ENCODE assay signal across 9 mouse cellular contexts in the genomic region with DNA sequence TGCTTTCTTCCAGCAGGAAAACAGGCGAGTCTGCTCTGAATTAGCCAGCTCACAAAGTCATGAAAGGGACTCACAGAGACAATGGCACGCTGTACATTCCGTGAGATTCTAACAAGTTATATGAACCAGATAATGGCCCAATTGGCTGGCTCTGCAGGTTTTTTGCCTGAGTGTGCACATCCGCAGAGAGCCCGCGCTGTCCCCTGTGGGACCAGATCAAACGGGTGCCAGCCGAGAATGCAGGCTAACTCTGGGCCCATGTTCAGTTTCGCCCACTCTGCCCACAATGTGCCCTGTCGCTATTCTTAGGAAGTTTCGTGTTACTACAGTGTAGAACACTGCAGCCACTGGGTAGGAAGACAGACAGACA.
DNase-seq lines count a peak whose midpoint lies in the region; ATAC-seq and TF ChIP-seq lines count a peak whose summit lies in the region.
"Had no signal": no experiment of that assay in that cellular context is flagged by ENCODE, and none has a peak within 500 bp of the region (broad histone marks: within the 10 kb centered on the region; RNA-seq: fewer than 3 reads in every experiment).

No protein-coding gene starts in this region.

- TF ChIP-seq RAD21 in CH12.LX (IDR thresholded peaks at IDR 0.05; ENCODE audit: low read depth, low read length): no peak; the same call in 1 of the 2 replicates

- TF ChIP-seq POLR2A in CH12.LX (IDR thresholded peaks at IDR 0.05; ENCODE audit: low read depth, low read length): no peak

- H3K4me3 ChIP-seq in heart, embryonic 15.5 days: no peak overlapping the region
- peak overlapping the region in 1 of 3 experiments; percentile 15 for H3K4me3 ChIP-seq in CH12.LX (replicated peaks in 1 of 3; ENCODE audit: low read depth in 2 of 3, low read length in 2 of 3, poor library complexity in 1 of 3)
- H3K4me3 ChIP-seq in hindbrain, embryonic 10.5 days: peak overlapping the region; percentile 18; the same call in 1 of the 2 replicates
- H3K4me3 ChIP-seq in midbrain, embryonic 14.5 days (replicated peaks; ENCODE audit: low read depth, low read length): no peak overlapping the region

- no peak for ATAC-seq in heart, embryonic 15.5 days (replicated peaks; ENCODE audit: insufficient number of reproducible peaks, insufficient read depth, low FRiP score, low read depth)
- ATAC-seq in midbrain, embryonic 14.5 days (ENCODE audit: low FRiP score, low TSS enrichment): no peak
- no peak for ATAC-seq in granulocyte monocyte progenitor cell, adult 5-6 weeks (replicated peaks; ENCODE audit: poor library complexity, severe bottlenecking)

- H3K79me2 ChIP-seq in CH12.LX (replicated peaks; ENCODE audit: control insufficient read depth, extremely low read depth, insufficient read depth, poor library complexity, severe bottlenecking): peaks cover 52% of the 10 kb centered on the region

- in situ Hi-C loops in CH12.LX (cut with MboI; ENCODE audit: low pct_ligation_motif_present, low pct_unique_long_range_greater_than_20kb, low sequenced_read_pairs): loop anchor here (5.0 kb wide), 1 partner anchor 144 kb away; no protein-coding TSS in a partner anchor

- peak overlapping the region; percentile 24; the same call in 1 of the 2 replicates for H3K27ac ChIP-seq in heart, embryonic 15.5 days
- H3K27ac ChIP-seq in CH12.LX (ENCODE audit: insufficient read depth, low read depth): peak overlapping the region; percentile 89
- H3K27ac ChIP-seq in hindbrain, embryonic 10.5 days: peak overlapping the region; percentile 87
- peak overlapping the region; percentile 71 for H3K27ac ChIP-seq in midbrain, embryonic 14.5 days (replicated peaks; ENCODE audit: low read depth, low read length)

- intact Hi-C loops in heart, postnatal 36 days (cut with DNase I): loop anchor here (10.0 kb wide), 1 partner anchor 577 kb away; no protein-coding TSS in a partner anchor

- peaks cover 4% of the 10 kb centered on the region for H3K4me1 ChIP-seq in heart, embryonic 15.5 days (replicated peaks)
- H3K4me1 ChIP-seq in CH12.LX (ENCODE audit: control insufficient read depth in 1 of 2, insufficient read depth in 2 of 2): peaks cover 32 to 96% of the 10 kb centered on the region in 2 experiments
- H3K4me1 ChIP-seq in hindbrain, embryonic 10.5 days (replicated peaks): peaks cover 60% of the 10 kb centered on the region
- H3K4me1 ChIP-seq in midbrain, embryonic 14.5 days (ENCODE audit: control insufficient read depth, insufficient read depth, low read length): peaks cover 32% of the 10 kb centered on the region

- no peaks in the 10 kb centered on the region for H3K9me3 ChIP-seq in heart, embryonic 15.5 days (replicated peaks)
- no peaks in the 10 kb centered on the region for H3K9me3 ChIP-seq in CH12.LX (replicated peaks; ENCODE audit: low read length)
- H3K9me3 ChIP-seq in hindbrain, embryonic 10.5 days: no peaks in the 10 kb centered on the region
- H3K9me3 ChIP-seq in midbrain, embryonic 14.5 days (ENCODE audit: control insufficient read depth, low read length): no peaks in the 10 kb centered on the region

- H3K9ac ChIP-seq in heart, embryonic 15.5 days: no peak overlapping the region
- H3K9ac ChIP-seq in CH12.LX (ENCODE audit: insufficient read depth, low read depth): 0 out of 2 replicates have a peak overlapping the region, but pooled peaks have one; percentile 20
- no peak overlapping the region for H3K9ac ChIP-seq in midbrain, embryonic 14.5 days (replicated peaks; ENCODE audit: low read length)

- dilution Hi-C loops in CH12.LX (cut with MboI; ENCODE audit: extremely low pct_ligation_motif_present, extremely low pct_unique_long_range_greater_than_20kb, low sequenced_read_pairs): no loop called here

- H3K4me2 ChIP-seq in heart, embryonic 15.5 days: no peak overlapping the region
- H3K4me2 ChIP-seq in CH12.LX (ENCODE audit: insufficient read depth, low read depth, poor library complexity, severe bottlenecking): peak overlapping the region; percentile 53
- peak overlapping the region; percentile 33 for H3K4me2 ChIP-seq in midbrain, embryonic 14.5 days (ENCODE audit: low read length)

- TF ChIP-seq EP300 in CH12.LX (IDR thresholded peaks at IDR 0.05; ENCODE audit: low read length): peak; percentile 63; the same call in 1 of the 2 replicates

- TF ChIP-seq CTCF in CH12.LX (conservative IDR thresholded peaks at IDR 0.05 in 1 of 2, IDR thresholded peaks at IDR 0.05 in 1 of 2; ENCODE audit: low read depth in 2 of 2, low read length in 2 of 2): no peak

- H3K36me3 ChIP-seq in heart, embryonic 15.5 days: no peaks in the 10 kb centered on the region
- H3K36me3 ChIP-seq in CH12.LX (replicated peaks in 1 of 2; ENCODE audit: control insufficient read depth in 1 of 2, insufficient read depth in 1 of 2, low read length in 1 of 2): peaks cover 3 to 48% of the 10 kb centered on the region in 2 experiments
- H3K36me3 ChIP-seq in hindbrain, embryonic 10.5 days: no peaks in the 10 kb centered on the region
- H3K36me3 ChIP-seq in midbrain, embryonic 14.5 days (ENCODE audit: control insufficient read depth, insufficient read depth, low read length): no peaks in the 10 kb centered on the region

- no peak for DNase-seq in heart, postnatal 36 days
- DNase-seq in CH12.LX (ENCODE audit: extremely low read depth): peak; percentile 52
- no peak for DNase-seq in hindbrain, embryonic 10.5 days (ENCODE audit: low spot score)
- DNase-seq in midbrain, embryonic 14.5 days: no peak
- DNase-seq in embryo, embryonic 9.5 days (ENCODE audit: extremely low spot score): no peak
- no peak for DNase-seq in thymus, postnatal 14 days
- DNase-seq: heart, postnatal 4 days had no signal

- H3K27me3 ChIP-seq in heart, embryonic 15.5 days: peaks cover 38% of the 10 kb centered on the region
- no peaks in the 10 kb centered on the region for H3K27me3 ChIP-seq in CH12.LX (replicated peaks)
- no peaks in the 10 kb centered on the region for H3K27me3 ChIP-seq in hindbrain, embryonic 10.5 days (ENCODE audit: insufficient read depth, poor library complexity, severe bottlenecking)
- H3K27me3 ChIP-seq in midbrain, embryonic 14.5 days (ENCODE audit: control insufficient read depth, insufficient read depth, low read length): no peaks in the 10 kb centered on the region

- 83% methylated on average over 11 of the region's 11 CpGs for WGBS in heart, embryonic 15.5 days
- WGBS in hindbrain, embryonic 10.5 days: 49% methylated on average over 11 of the region's 11 CpGs
- 18% methylated on average over 11 of the region's 11 CpGs for WGBS in midbrain, embryonic 14.5 days

TF ChIP-seq in CH12.LX, 34 proteins besides CTCF, POLR2A, EP300 and RAD21:
- no peak; the same call in 1 of the 2 replicates for TF ChIP-seq MYC (IDR thresholded peaks at IDR 0.05; ENCODE audit: low read depth, low read length)
- TF ChIP-seq TBP (conservative IDR thresholded peaks at IDR 0.05; ENCODE audit: low read depth, low read length): 0 out of 2 replicates have a peak, but pooled peaks have one; percentile 41
- peak; percentile 48; the same call in 1 of the 2 replicates for TF ChIP-seq ETS1 (conservative IDR thresholded peaks at IDR 0.05; ENCODE audit: low read depth, low read length)
- no peak for TF ChIP-seq USF1 (IDR thresholded peaks at IDR 0.05; ENCODE audit: low read depth, low read length)
- no peak for TF ChIP-seq MXI1 (IDR thresholded peaks at IDR 0.05; ENCODE audit: low read depth, low read length)
- TF ChIP-seq BHLHE40 (IDR thresholded peaks at IDR 0.05; ENCODE audit: low read depth, low read length): peak; percentile 56; the same call in 1 of the 2 replicates
- no peak for TF ChIP-seq JUND (conservative IDR thresholded peaks at IDR 0.05; ENCODE audit: low read depth, low read length)
- TF ChIP-seq IRF4 (IDR thresholded peaks at IDR 0.05; ENCODE audit: low read depth, low read length): peak; percentile 61
- TF ChIP-seq SMC3 (IDR thresholded peaks at IDR 0.05; ENCODE audit: low read depth, low read length): no peak
- TF ChIP-seq SIN3A (IDR thresholded peaks at IDR 0.05; ENCODE audit: low read length): no peak
- 0 out of 2 replicates have a peak, but pooled peaks have one; percentile 15 for TF ChIP-seq RCOR1 (conservative IDR thresholded peaks at IDR 0.05; ENCODE audit: low read depth, low read length)
- TF ChIP-seq ZNF384 (IDR thresholded peaks at IDR 0.05; ENCODE audit: low read depth, low read length): no peak
- TF ChIP-seq GABPA (IDR thresholded peaks at IDR 0.05; ENCODE audit: insufficient replicate concordance, low read depth, low read length): no peak
- no peak for TF ChIP-seq USF2 (conservative IDR thresholded peaks at IDR 0.05; ENCODE audit: low read depth, low read length)
- TF ChIP-seq MEF2A (IDR thresholded peaks at IDR 0.05; ENCODE audit: borderline replicate concordance, low read depth, low read length): peak; percentile 89

Comparison
In these comparisons a context has a peak if more than half of its experiments do, and no peak if none do; other contexts are left out.
1. H3K27ac ChIP-seq: peak in every context shown above with its lines; median percentile 89 in CH12.LX; 87 in hindbrain, embryonic 10.5 days; 71 in midbrain, embryonic 14.5 days; 24 in heart, embryonic 15.5 days.